Mouse (Mus musculus): ENCODE results near the gene Slc5a6. TPM values are rescaled to one million over a fixed set of nuclear protein-coding genes. Genes with fewer than 3 reads are reported as not detected.
"Not testable (repeated sequence)": the region's sequence is repeated elsewhere in the genome, so short reads cannot be mapped to it uniquely, and the experiment has no call there.

The Slc5a6 gene
- total and polyA plus RNA-seq, 3 experiments, result 9.0 to 17.1 (median 10.9) TPM

DNA sequence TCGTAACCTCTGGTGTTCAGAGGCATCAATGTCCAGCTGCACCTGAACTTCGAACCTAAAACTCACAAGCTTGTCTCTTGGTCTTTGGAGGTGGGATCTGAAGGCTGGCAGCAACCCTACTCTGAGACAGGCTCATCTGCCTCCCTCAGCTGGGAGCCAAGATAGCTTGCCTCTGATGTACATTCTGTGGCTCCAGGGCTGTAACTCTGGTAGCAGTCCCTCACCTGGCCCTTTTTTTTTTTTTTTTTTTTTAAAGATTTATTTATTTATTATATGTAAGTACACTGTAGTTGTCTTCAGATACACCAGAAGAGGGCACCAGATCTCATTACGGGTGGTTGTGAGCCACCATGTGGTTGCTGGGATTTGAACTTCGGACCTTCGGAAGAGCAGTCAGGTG, 26.9 kb downstream of the Slc5a6 start:
- H3K4me2 ChIP-seq (ENCODE audit: insufficient read depth, low read depth, poor library complexity, severe bottlenecking); H3K79me2 ChIP-seq (replicated peaks; ENCODE audit: control insufficient read depth, extremely low read depth, insufficient read depth, poor library complexity, severe bottlenecking); H3K4me1 ChIP-seq (ENCODE audit: control insufficient read depth in 1 of 2, insufficient read depth in 2 of 2); H3K27ac ChIP-seq (ENCODE audit: insufficient read depth, low read depth); DNase-seq (ENCODE audit: extremely low read depth); H3K9me3 ChIP-seq (replicated peaks; ENCODE audit: low read length); H3K9ac ChIP-seq (ENCODE audit: insufficient read depth, low read depth); H3K36me3 ChIP-seq (replicated peaks in 1 of 2; ENCODE audit: control insufficient read depth in 1 of 2, insufficient read depth in 1 of 2, low read length in 1 of 2); H3K4me3 ChIP-seq (replicated peaks in 1 of 3; ENCODE audit: low read depth in 2 of 3, low read length in 2 of 3, poor library complexity in 1 of 3); H3K27me3 ChIP-seq (replicated peaks); dilution Hi-C loops (cut with MboI; ENCODE audit: extremely low pct_ligation_motif_present, extremely low pct_unique_long_range_greater_than_20kb, low sequenced_read_pairs); in situ Hi-C loops (cut with MboI; ENCODE audit: low pct_ligation_motif_present, low pct_unique_long_range_greater_than_20kb, low sequenced_read_pairs): not testable (repeated sequence)
- peak; percentile 44; the same call in 1 of the 2 replicates for TF ChIP-seq ZNF384 (IDR thresholded peaks at IDR 0.05; ENCODE audit: low read depth, low read length)
- TF ChIP-seq CTCF (conservative IDR thresholded peaks at IDR 0.05 in 1 of 2, IDR thresholded peaks at IDR 0.05 in 1 of 2; ENCODE audit: low read depth in 2 of 2, low read length in 2 of 2), result peak in 1 of 2 experiments; percentile 10; a peak in 1 of 4 replicates

DNA sequence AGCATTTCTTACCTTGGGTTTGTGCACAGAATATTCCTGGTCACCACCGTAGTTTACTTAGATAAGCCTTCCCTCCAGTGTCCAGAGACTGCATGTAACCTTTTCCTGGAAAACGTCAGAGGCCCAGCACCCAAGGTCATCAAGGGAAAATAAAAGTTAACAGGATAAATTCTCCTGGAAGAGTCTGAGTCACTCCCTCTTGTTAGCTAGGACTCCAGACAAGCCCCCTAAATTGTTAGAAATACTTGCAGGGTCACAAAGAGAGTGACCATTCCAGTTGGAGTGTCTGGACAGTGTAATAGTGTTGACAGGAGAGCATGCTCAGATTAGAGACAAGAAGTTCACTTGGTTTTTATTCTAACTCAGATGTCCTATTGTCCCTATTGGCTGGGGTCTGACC, 32.8 kb downstream of the Slc5a6 start:
- peaks cover 4 to 14% of the 10 kb centered on the region in 2 experiments; a peak in 3 of 4 replicates for H3K4me1 ChIP-seq (ENCODE audit: control insufficient read depth in 1 of 2, insufficient read depth in 2 of 2)
- H3K36me3 ChIP-seq (replicated peaks in 1 of 2; ENCODE audit: control insufficient read depth in 1 of 2, insufficient read depth in 1 of 2, low read length in 1 of 2), result no peaks in the 10 kb centered on the region
- dilution Hi-C loops (cut with MboI; ENCODE audit: extremely low pct_ligation_motif_present, extremely low pct_unique_long_range_greater_than_20kb, low sequenced_read_pairs), result no loop called here
- no peak for DNase-seq (ENCODE audit: extremely low read depth)
- no peaks in the 10 kb centered on the region for H3K9me3 ChIP-seq (replicated peaks; ENCODE audit: low read length)
- H3K9ac ChIP-seq (ENCODE audit: insufficient read depth, low read depth), result no peak overlapping the region
- no peaks in the 10 kb centered on the region for H3K27me3 ChIP-seq (replicated peaks)
- TF ChIP-seq TCF12 (IDR thresholded peaks at IDR 0.05; ENCODE audit: low read depth, low read length) (no peak), RCOR1 (conservative IDR thresholded peaks at IDR 0.05; ENCODE audit: low read depth, low read length) (no peak), PAX5 (IDR thresholded peaks at IDR 0.05; ENCODE audit: low read length) (no peak), BHLHE40 (IDR thresholded peaks at IDR 0.05; ENCODE audit: low read depth, low read length) (no peak), POLR2A (IDR thresholded peaks at IDR 0.05; ENCODE audit: low read depth, low read length) (no peak)
- H3K79me2 ChIP-seq (replicated peaks; ENCODE audit: control insufficient read depth, extremely low read depth, insufficient read depth, poor library complexity, severe bottlenecking), result no peaks in the 10 kb centered on the region
- no peak overlapping the region for H3K27ac ChIP-seq (ENCODE audit: insufficient read depth, low read depth)
- in situ Hi-C loops (cut with MboI; ENCODE audit: low pct_ligation_motif_present, low pct_unique_long_range_greater_than_20kb, low sequenced_read_pairs), result no loop called here
- no peak overlapping the region for H3K4me2 ChIP-seq (ENCODE audit: insufficient read depth, low read depth, poor library complexity, severe bottlenecking)
- H3K4me3 ChIP-seq (replicated peaks in 1 of 3; ENCODE audit: low read depth in 2 of 3, low read length in 2 of 3, poor library complexity in 1 of 3), result no peak overlapping the region

DNA sequence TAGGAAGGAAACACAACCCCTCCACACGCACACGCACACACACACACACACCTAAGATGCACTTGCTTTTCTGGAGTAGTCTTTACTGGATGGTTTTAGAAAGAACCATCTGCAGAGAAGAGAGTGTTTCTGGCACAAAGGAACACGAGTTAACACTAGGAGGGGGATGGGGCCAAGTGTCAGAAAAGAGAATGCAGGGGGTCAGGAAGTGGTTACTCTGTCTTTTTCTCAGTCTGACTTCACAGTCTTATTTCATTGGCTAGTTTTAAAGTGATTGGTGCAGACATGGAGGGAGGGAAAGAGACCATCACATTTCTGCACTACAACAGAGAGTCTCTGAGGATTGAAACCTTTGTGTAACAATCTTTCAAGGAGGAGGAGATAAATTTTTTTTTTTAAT, 36.0 kb downstream of the Slc5a6 start:
- H3K27me3 ChIP-seq (replicated peaks), result no peaks in the 10 kb centered on the region
- H3K4me3 ChIP-seq (replicated peaks in 1 of 3; ENCODE audit: low read depth in 2 of 3, low read length in 2 of 3, poor library complexity in 1 of 3), result no peak overlapping the region
- H3K9ac ChIP-seq (ENCODE audit: insufficient read depth, low read depth), result no peak overlapping the region
- peak; percentile 51 for DNase-seq (ENCODE audit: extremely low read depth)
- H3K4me2 ChIP-seq (ENCODE audit: insufficient read depth, low read depth, poor library complexity, severe bottlenecking), result no peak overlapping the region
- in situ Hi-C loops (cut with MboI; ENCODE audit: low pct_ligation_motif_present, low pct_unique_long_range_greater_than_20kb, low sequenced_read_pairs) (no loop called here), dilution Hi-C loops (cut with MboI; ENCODE audit: extremely low pct_ligation_motif_present, extremely low pct_unique_long_range_greater_than_20kb, low sequenced_read_pairs) (no loop called here)
- H3K9me3 ChIP-seq (replicated peaks; ENCODE audit: low read length), result no peaks in the 10 kb centered on the region
- no peaks in the 10 kb centered on the region for H3K79me2 ChIP-seq (replicated peaks; ENCODE audit: control insufficient read depth, extremely low read depth, insufficient read depth, poor library complexity, severe bottlenecking)
- H3K4me1 ChIP-seq (ENCODE audit: control insufficient read depth in 1 of 2, insufficient read depth in 2 of 2), result peaks cover 4 to 19% of the 10 kb centered on the region in 2 experiments; a peak in 3 of 4 replicates
- no peaks in the 10 kb centered on the region for H3K36me3 ChIP-seq (replicated peaks in 1 of 2; ENCODE audit: control insufficient read depth in 1 of 2, insufficient read depth in 1 of 2, low read length in 1 of 2)
- no peak overlapping the region for H3K27ac ChIP-seq (ENCODE audit: insufficient read depth, low read depth)
- 0 out of 2 replicates have a peak, but pooled peaks have one; percentile 28 for TF ChIP-seq MAX (IDR thresholded peaks at IDR 0.05; ENCODE audit: low read length)
- TF ChIP-seq JUND (conservative IDR thresholded peaks at IDR 0.05; ENCODE audit: low read depth, low read length), result peak; percentile 52; the same call in 1 of the 2 replicates
- TF ChIP-seq IRF4 (IDR thresholded peaks at IDR 0.05; ENCODE audit: low read depth, low read length), result peak; percentile 77
- 0 out of 2 replicates have a peak, but pooled peaks have one; percentile 44 for TF ChIP-seq MYC (IDR thresholded peaks at IDR 0.05; ENCODE audit: low read depth, low read length)
- no peak for TF ChIP-seq TCF12 (IDR thresholded peaks at IDR 0.05; ENCODE audit: low read depth, low read length)
- TF ChIP-seq ELF1 (IDR thresholded peaks at IDR 0.05; ENCODE audit: low read depth, low read length), result 0 out of 2 replicates have a peak, but pooled peaks have one; percentile 25
- 0 out of 2 replicates have a peak, but pooled peaks have one; percentile 12 for TF ChIP-seq JUN (IDR thresholded peaks at IDR 0.05; ENCODE audit: insufficient read depth, low read depth, low read length)
- no peak for TF ChIP-seq PAX5 (IDR thresholded peaks at IDR 0.05; ENCODE audit: low read length)
- no peak for TF ChIP-seq MAZ (IDR thresholded peaks at IDR 0.05; ENCODE audit: low read depth, low read length)
- TF ChIP-seq RCOR1 (conservative IDR thresholded peaks at IDR 0.05; ENCODE audit: low read depth, low read length), result no peak
- no peak for TF ChIP-seq RAD21 (IDR thresholded peaks at IDR 0.05; ENCODE audit: low read depth, low read length)
- TF ChIP-seq KAT2A (IDR thresholded peaks at IDR 0.05; ENCODE audit: insufficient replicate concordance, low read length), result 0 out of 2 replicates have a peak, but pooled peaks have one; percentile 18
- TF ChIP-seq EP300 (IDR thresholded peaks at IDR 0.05; ENCODE audit: low read length), result peak; percentile 38; the same call in 1 of the 2 replicates
- no peak for TF ChIP-seq ZKSCAN1 (IDR thresholded peaks at IDR 0.05; ENCODE audit: borderline replicate concordance, low read depth, low read length)
- TF ChIP-seq MEF2A (IDR thresholded peaks at IDR 0.05; ENCODE audit: borderline replicate concordance, low read depth, low read length), result no peak
- TF ChIP-seq POLR2A (IDR thresholded peaks at IDR 0.05; ENCODE audit: low read depth, low read length), result no peak
- TF ChIP-seq ETS1 (conservative IDR thresholded peaks at IDR 0.05; ENCODE audit: low read depth, low read length), result no peak
- TF ChIP-seq CHD2 (IDR thresholded peaks at IDR 0.05; ENCODE audit: low read length), result peak; percentile 66; the same call in 1 of the 2 replicates
- TF ChIP-seq E2F4 (IDR thresholded peaks at IDR 0.05; ENCODE audit: insufficient replicate concordance, low read depth, low read length), result no peak
- no peak for TF ChIP-seq ZNF384 (IDR thresholded peaks at IDR 0.05; ENCODE audit: low read depth, low read length)
- TF ChIP-seq NELFE (IDR thresholded peaks at IDR 0.05; ENCODE audit: low read depth, low read length), result no peak
- TF ChIP-seq TBP (conservative IDR thresholded peaks at IDR 0.05; ENCODE audit: low read depth, low read length), result 0 out of 2 replicates have a peak, but pooled peaks have one; percentile 15
- no peak for TF ChIP-seq HCFC1 (IDR thresholded peaks at IDR 0.05; ENCODE audit: low read depth, low read length)

Data from CH12.LX (cell line).